Mouse (Mus musculus) ES-CJ7 (cell line): ENCODE results near the gene Abca5.
A peak's percentile ranks its signal among the peaks of the same experiment; 100 is the strongest.

Experiments used
- DNase-seq: peaks from one replicate; pipeline ENCODE4 v3.0.0; 2011; ENCODE audit warnings: low read depth, low spot score

The Abca5 gene

GRCm38 (mm10) chr11:110337289-110338245 lies at the start of gene Abca5:
Abca5 (minus strand) TSS chr11:110337716.
- DNase-seq: peak; percentile 90

GRCm38 (mm10) chr11:110385487-110385886 lies 48.0 kb upstream of the Abca5 start:
- DNase-seq: no peak

GRCm38 (mm10) chr11:110380310-110380668 lies 42.8 kb upstream of the Abca5 start:
- no peak for DNase-seq

GRCm38 (mm10) chr11:110379661-110380309 lies 42.3 kb upstream of the Abca5 start:
- DNase-seq: peak; percentile 74

DNA sequence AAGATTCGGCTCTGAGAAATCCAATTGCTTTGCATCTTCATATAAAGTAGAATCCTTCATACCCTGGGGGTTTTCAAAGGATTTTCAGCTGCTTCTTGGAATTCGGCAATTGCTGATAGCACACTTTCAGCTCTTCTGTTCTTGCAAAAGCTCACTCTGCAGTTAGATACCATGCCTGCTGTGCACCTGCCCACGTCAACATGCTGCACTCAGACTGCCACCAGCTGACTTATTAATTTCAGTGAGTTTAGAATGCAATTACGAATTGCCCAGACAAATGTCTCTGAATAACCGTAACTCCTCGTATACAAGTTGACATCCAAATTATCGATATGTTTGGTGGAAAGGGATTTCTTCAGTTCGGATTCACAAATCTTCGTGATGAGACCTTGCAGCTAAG lies 36.5 kb upstream of the Abca5 start:
- no peak for DNase-seq

DNA sequence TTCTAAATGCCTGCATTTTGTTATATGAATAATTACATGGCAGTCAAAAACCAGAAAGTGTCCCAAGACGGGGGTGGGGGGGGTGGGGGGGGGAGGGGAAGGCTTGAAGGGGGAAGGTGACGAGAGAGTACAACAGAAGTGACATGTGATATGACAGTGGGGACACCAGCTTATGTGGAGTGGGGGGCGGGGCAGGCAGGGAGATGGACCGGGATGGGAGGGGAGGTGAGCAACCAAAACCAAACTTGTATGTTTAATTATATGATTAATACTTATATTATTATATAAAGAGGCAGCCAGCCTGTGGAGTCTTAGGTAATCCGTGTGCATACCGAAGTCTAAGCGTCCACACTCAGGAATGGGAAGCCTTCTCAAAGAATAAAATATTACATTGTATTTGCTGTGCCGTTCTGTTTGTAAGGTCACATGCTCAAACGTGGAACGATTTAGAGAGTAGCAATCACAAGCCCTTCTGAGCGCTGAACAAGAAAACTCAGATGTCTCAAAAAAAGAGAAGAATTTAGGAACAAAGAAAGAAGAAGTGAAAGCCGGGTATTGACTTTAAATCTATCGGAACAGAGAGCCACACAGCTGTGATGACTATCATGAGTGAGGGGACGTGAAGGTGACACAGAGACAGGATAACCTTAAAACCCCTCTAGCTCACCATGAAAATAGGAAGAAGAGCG lies 34.9 kb upstream of the Abca5 start:
- DNase-seq: no peak

- peak; percentile 52 for DNase-seq
These were observed 34.3 kb upstream of the Abca5 start for GRCm38 (mm10) chr11:110371827-110372226.

GRCm38 (mm10) chr11:110369312-110370019 lies 31.9 kb upstream of the Abca5 start:
- DNase-seq: peak; percentile 26

DNA sequence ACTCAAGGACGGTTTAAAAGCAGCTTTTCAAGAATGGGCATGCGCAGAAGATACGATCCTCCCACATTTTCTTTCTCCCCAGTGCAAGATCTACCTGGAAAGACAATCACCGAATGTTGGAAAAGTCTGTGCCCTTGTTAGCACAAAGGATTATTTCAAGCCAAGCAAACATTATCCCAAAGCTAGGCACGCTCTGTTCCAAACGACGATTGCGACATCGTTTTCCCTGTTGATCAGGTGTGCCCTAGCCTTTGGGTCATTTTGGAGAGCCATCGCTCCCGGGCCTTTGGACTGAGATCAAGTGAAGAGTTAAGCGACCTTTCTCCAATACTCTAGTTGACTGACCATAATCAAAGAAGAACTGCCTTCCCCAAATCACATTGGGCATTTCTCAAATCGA lies 30.1 kb upstream of the Abca5 start:
- DNase-seq: no peak

DNA sequence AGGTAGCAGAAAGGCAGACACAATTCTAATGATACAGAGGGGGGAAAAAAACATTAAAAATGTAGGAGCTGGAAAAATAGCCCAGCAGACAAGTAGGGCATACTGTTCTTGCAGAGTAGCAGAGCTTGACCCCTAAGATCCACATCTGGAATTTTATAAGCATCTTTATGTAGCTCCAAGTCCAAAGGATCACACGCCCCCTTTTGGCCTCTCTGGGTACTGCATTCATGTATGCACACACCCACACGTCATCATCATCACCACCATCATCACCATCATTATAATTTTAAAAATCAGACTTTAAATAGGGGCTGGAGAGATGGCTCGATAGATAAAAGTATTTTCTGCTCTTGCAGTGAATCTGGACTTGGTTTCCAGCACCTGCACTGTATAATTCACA lies 29.4 kb upstream of the Abca5 start:
- peak; percentile 63 for DNase-seq

DNA sequence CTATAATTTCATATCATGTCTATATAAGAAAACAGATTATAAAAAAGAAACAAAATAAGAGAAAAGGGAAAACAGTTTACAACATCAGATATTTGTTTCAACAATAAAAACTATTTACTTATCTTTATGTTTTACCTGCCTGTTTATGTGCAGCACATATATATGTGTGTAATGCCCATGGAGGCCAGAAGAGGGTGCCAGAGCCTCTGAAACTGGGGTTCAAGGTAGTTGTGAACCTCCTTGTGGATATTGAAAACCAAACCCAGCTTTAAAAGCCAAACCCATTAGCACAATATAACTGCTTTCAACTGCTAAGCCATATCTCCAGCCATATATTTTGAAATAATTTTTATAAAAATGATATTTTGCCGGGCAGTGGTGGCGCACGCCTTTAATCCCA lies 27.5 kb upstream of the Abca5 start:
- DNase-seq: peak; percentile 67

DNA sequence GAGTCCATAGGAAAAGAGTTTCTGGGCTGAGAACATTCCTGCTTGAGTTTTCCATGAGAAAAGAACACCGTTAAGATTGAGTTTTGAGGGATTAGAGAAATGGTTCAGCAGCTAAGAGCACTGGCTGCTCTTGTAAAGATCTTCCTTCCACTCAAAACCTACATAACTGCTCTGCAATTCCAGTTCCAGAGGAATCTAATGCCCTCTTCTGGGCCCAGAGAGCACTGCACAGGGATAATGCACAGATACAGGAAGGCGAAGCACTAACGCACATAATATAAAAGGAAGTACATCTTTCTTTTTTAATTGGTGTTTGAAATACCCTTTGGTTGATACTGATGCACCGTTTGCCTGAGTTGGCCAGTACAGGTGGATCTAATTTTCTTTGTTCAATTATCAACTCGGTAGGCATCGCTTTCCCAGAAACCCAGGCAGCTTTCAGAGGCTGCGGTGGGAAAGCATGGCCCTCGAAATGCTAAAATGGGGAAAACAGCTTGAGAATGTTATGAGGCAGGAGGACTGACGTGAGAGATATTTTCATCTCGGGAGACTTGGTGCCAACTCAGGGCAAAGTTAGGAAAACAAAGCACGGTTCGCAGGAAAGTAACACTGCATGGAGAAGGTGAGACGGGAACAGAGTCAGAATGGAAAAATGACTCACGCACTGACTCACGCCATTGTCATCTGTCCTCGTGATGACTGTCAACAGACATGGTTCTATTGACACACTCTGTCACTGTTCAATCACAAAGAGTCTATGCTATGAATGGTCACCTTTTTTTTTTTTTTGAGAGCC lies 20.4 kb upstream of the Abca5 start:
- peak; percentile 67 for DNase-seq

- peak; percentile 78 for DNase-seq
These were observed 17.6 kb upstream of the Abca5 start for GRCm38 (mm10) chr11:110355131-110355530.

DNA sequence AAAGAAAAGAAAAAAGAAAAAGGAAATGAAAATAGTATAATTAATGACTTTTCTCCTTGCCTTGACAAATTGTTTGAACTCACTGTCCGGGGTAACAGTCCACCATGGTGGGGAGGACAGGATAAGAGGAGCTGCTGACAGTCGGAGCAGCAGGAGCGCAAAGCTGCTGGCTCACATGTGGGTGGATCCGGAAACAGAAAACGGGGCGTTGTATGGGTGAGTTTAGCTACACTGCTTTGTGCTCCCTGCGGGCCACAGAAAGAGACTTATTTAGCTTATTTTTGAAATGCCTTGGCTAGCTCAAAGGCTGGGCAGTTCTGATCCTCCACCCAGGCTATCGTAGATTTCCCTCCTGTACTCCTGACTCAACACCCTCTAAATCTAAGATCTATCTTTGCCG lies 16.7 kb upstream of the Abca5 start:
- peak; percentile 33 for DNase-seq

- no peak for DNase-seq
These were observed 10.7 kb upstream of the Abca5 start for GRCm38 (mm10) chr11:110348170-110348569.

DNA sequence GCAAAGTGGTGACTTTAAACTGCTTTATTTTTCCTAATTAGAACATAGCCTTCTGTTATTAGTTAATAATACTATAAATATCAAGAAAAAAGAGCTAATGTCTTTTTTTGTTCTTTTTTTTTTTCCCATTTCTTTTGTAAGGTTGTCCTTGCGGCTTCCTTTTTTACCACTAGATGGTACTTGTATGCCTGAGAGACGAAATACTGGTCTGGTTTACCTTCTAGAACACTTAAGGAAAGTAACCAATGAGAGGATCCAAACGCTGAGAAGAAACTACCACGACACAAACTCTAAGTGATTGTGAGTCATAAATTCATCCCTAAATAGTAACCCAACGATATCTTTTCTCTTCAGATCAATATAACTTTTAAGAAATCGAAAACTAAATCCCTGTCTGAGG lies 10.3 kb upstream of the Abca5 start:
- no peak for DNase-seq

GRCm38 (mm10) chr11:110336814-110337288 lies 665 bp downstream of the Abca5 start:
- peak; percentile 9 for DNase-seq

DNA sequence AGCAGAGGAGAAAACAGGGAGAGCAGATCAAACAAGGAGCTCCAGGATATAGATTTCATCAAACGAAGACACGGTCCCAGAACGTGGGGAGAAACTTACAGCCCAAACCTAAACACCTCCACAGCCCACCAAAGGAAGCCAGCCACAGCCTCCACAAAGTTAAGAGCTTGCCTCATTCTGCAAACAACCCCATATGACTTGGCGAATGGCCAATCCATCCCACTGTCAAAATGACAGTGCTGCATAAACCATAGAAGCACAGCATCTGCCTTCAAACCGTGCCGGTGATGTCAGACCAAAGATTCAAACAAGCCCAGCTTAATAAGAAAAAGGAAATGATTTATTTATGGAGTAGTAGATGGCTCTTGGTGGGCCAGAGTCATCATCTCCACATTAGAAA lies 7.4 kb downstream of the Abca5 start:
- DNase-seq: no peak

DNA sequence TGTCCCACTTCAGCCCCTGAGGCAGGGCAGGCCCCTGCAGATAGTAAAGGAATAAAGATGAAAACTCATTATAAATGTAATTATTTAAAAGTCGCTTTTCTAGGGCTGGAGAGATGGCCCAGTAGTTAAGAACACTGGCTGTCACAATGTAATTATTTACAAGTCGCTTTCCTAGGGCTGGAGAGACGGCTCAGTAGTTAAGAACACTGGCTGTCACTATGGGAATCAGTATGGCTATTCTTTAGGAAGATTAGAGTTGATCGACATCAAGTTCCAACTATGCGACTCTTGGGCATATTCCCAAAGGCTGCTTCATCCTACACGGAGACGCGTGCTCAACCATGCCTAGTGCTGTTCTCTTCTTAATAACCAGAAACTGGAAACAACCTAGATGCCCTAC lies 15.2 kb downstream of the Abca5 start:
- no peak for DNase-seq

DNA sequence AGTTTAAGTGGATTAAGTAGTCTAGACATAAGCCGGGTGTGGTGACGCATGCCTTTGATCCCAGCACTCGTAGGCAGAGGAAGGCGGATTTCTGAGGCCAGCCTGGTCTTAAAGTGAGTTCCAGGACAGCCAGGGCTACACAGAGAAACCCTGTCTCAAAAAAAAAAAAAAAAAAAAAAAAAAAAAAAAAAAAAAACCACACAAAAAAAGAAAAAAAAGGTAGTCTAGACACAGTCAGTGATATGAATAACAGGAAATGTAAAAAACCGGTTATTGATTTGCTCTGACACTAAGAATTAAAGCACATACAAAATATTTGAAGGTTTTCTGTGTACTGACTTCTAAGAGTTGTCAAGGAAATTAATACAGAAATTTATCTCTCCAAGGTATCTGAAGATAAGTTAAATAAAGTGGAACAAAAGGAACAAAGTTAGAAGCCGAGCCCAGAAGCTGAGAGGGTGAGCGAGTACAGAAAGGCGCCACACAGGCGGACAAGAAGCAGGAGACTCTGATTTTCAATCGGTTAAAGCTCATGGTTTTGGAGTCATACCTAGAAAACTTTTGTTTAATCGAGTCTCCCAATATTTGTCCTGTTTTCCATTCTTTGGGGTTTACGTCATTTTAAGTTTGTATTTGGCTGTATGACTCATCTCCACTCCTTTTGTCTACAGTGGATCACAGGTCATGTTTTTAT lies 30.9 kb downstream of the Abca5 start:
- no peak for DNase-seq
